Mouse (Mus musculus): ENCODE data around the gene Tjp3. TPM values are rescaled to one million over a fixed set of nuclear protein-coding genes. Genes with fewer than 3 reads are reported as not detected.

Tjp3 gene
- polyA plus RNA-seq, 1 experiment from 2014 or later: 7.3 TPM

DNA sequence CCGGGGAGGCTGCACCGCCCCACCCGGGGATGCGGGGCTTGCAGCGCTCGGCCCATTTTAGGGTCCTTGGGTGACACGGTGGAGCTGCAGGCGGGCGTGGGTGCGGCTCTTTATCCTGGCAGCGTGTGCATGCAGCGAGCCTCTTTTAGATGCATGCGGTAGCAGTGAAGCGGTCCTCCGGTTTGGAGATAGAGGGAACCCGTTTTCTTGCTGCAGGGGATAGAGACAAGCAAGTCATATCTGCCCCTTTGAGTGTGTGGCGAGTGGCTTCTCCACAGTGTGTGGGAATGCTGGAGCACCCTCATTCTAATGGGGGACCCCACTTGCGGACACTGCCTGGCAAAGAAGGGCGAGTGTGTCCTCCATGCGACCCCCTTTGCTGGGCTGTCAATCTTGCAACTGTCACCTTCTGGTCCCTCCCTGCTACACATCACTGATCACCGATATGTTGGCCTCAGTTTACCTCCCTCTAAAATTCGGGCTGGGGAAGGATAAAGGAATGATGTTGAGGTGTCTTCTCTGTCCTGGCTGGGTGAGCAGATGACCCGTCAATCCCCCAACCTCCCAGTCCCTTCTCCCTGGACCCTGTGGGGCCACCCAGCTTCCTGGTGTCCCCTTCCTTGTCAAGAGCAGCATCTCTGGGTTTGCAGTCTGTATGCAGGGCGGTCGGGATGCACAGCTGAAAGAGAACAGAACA is 2.1 kb upstream of the Tjp3 start:
- Histone ChIP-seq H3K27me3 (replicated peaks; ENCODE audit: control insufficient read depth, insufficient read depth, low read length) (no peaks in the 10 kb centered on the region), H3K4me2 (ENCODE audit: low read length) (peak overlapping the region; percentile 98), H3K9ac (replicated peaks; ENCODE audit: low read depth, low read length) (peak overlapping the region; percentile 95), H3K4me1 (replicated peaks; ENCODE audit: control insufficient read depth, insufficient read depth, low read length) (peaks cover 31% of the 10 kb centered on the region), H3K36me3 (ENCODE audit: control insufficient read depth, insufficient read depth) (no peaks in the 10 kb centered on the region), H3K9me3 (ENCODE audit: control insufficient read depth, low read length) (no peaks in the 10 kb centered on the region), H3K27ac (ENCODE audit: low read length) (peak overlapping the region; percentile 92), H3K4me3 (replicated peaks; ENCODE audit: low read length) (peak overlapping the region; percentile 99)
- WGBS: 2% methylated on average over 25 of the region's 25 CpGs
- ATAC-seq: peak; percentile 26

DNA sequence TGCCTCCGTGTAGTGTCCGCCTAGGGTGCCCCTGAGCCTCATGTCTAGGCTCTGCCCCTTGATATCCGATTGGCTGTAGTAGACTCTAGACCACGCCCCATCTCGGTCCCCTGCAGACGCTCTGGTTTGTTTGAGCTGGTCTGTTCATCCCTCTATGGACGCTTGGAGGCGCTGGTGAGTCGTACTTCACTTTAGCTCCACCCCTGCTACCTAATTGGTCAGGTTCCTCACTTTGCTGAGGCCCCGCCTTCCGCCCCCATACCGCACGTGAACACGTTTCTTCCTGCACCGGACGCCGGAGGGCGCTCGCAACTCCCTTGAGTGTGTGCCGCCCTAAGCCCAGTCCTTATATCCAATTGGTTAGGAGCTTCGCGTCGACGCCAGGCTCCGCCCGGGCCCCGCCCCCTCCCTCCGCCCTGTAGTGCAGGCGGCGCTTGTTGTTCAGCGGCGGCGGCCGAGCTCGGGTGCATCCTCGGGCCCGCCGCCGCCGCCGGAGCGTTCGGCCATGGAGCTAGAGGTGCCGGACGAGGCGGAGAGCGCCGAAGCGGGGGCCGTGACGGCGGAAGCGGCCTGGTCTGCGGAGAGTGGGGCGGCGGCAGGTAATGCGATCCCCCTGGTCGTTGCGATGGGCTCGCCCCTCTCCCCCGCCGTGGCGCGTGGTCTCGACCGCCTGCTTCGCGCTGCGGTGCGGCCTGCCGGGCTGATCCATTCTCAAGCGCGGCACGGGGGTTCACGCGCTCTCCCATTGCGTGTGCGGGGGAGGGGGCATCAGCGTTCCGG is 1.4 kb upstream of the Tjp3 start, which contains the start of gene Pip5k1c:
TSS of gene Pip5k1c (plus strand) at position 410 of the 780 bp plus-strand sequence.
- Histone ChIP-seq H3K36me3 (ENCODE audit: control insufficient read depth, insufficient read depth) (no peaks in the 10 kb centered on the region), H3K27me3 (replicated peaks; ENCODE audit: control insufficient read depth, insufficient read depth, low read length) (no peaks in the 10 kb centered on the region), H3K4me3 (replicated peaks; ENCODE audit: low read length) (peak within 1 kb of the TSS; percentile 99), H3K27ac (ENCODE audit: low read length) (peak within 1 kb of the TSS; percentile 92), H3K9ac (replicated peaks; ENCODE audit: low read depth, low read length) (peak within 1 kb of the TSS; percentile 95), H3K4me1 (replicated peaks; ENCODE audit: control insufficient read depth, insufficient read depth, low read length) (peaks cover 31% of the 10 kb centered on the region), H3K4me2 (ENCODE audit: low read length) (peak within 1 kb of the TSS; percentile 98), H3K9me3 (ENCODE audit: control insufficient read depth, low read length) (no peaks in the 10 kb centered on the region)
- under 1% methylated on average over 65 of the region's 80 CpGs for WGBS
- peak; percentile 96 for ATAC-seq

DNA sequence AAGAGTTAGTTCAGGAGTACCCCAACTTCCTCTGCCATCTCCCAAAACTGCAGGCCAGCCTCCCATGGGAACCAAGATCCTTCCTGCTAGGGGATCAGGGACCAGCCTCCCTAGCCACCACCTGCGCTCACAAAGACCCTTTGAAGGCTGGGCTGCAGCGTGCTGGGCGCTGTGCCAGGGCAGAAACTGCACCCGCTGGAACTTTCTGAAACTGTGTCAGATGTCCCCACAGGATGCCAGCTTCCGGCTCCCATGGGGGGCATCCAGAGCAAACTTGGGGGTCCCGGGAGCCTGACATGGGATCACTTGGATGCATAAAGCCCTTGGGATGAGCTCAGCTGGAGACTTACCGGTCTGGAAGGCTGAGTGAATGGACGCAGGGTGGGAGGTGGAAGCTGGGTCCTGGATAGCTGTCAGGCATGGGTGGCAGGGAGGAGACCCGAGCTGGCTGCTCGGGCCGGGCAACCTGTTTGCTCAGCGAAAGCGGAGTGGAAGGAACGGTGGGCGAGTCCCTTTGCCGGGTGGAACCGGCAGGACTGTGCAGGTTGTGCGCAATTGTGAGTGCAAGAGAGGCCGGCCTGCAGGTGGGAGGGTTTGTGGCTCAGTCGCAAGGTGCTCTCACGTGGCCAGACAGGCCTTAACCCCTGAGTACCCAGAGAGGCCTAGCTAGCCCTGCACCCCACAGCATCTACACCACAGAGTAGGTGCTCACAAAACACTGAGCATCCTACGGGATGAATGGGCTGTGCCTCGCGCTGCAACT is 502 bp downstream of the Tjp3 start:
- Histone ChIP-seq H3K9ac (replicated peaks; ENCODE audit: low read depth, low read length) (no peak overlapping the region), H3K9me3 (ENCODE audit: control insufficient read depth, low read length) (no peaks in the 10 kb centered on the region), H3K27ac (ENCODE audit: low read length) (no peak overlapping the region), H3K4me3 (replicated peaks; ENCODE audit: low read length) (no peak overlapping the region), H3K4me1 (replicated peaks; ENCODE audit: control insufficient read depth, insufficient read depth, low read length) (peaks cover 36% of the 10 kb centered on the region), H3K27me3 (replicated peaks; ENCODE audit: control insufficient read depth, insufficient read depth, low read length) (no peaks in the 10 kb centered on the region), H3K4me2 (ENCODE audit: low read length) (no peak overlapping the region), H3K36me3 (ENCODE audit: control insufficient read depth, insufficient read depth) (no peaks in the 10 kb centered on the region)
- no peak for ATAC-seq
- WGBS: 9% methylated on average over 24 of the region's 24 CpGs

DNA sequence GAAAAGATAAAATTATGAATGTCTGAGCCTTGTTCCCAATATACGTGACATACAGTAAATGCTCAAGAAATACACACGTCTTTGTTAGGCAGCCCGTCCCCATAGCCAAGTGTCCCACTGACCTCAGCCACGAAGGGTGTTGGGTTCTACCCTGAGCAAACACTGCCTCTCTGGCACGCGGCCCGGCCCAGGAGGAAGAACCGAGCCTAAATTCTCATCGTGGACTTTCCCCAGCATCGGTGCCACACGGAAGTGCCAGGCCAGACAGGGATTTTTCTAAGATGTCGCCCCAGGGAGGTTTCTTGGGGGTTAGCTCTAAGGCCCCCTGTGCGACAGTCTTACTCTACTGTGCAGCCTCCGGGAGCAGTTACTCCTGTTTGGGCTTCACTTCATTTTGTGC is 1.6 kb downstream of the Tjp3 start:
- Histone ChIP-seq H3K4me3 (replicated peaks; ENCODE audit: low read length) (no peak overlapping the region), H3K4me2 (ENCODE audit: low read length) (no peak overlapping the region), H3K36me3 (ENCODE audit: control insufficient read depth, insufficient read depth) (no peaks in the 10 kb centered on the region), H3K9ac (replicated peaks; ENCODE audit: low read depth, low read length) (no peak overlapping the region), H3K27ac (ENCODE audit: low read length) (no peak overlapping the region), H3K27me3 (replicated peaks; ENCODE audit: control insufficient read depth, insufficient read depth, low read length) (peaks cover under 1% of the 10 kb centered on the region), H3K4me1 (replicated peaks; ENCODE audit: control insufficient read depth, insufficient read depth, low read length) (peaks cover 38% of the 10 kb centered on the region), H3K9me3 (ENCODE audit: control insufficient read depth, low read length) (no peaks in the 10 kb centered on the region)
- no peak for ATAC-seq
- 61% methylated on average over 14 of the region's 14 CpGs for WGBS

DNA sequence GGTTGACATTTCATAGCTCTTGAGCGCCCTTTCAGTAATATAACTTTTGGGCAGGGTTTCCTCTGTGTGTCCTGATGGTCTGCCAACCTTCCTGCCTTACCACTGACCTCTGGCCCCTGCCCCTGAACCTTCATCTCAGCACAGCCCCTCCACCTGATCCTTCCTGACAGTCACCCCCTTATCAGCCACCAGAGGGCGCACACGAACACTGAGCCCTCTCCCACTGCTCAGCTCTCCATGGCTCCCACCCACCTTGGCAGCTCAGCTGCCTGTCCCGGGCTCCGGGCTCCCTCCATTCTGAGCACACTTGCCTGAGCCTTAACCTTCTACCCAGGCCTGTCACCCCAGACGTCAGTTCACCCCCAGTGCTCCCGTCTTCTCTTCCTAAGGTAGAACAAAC is 2.1 kb downstream of the Tjp3 start:
- H3K9me3 ChIP-seq (ENCODE audit: control insufficient read depth, low read length): no peaks in the 10 kb centered on the region
- 3% methylated on average over 7 of the region's 7 CpGs for WGBS
- no peaks in the 10 kb centered on the region for H3K36me3 ChIP-seq (ENCODE audit: control insufficient read depth, insufficient read depth)
- no peak overlapping the region for H3K9ac ChIP-seq (replicated peaks; ENCODE audit: low read depth, low read length)
- peaks cover 34% of the 10 kb centered on the region for H3K4me1 ChIP-seq (replicated peaks; ENCODE audit: control insufficient read depth, insufficient read depth, low read length)
- H3K27ac ChIP-seq (ENCODE audit: low read length): no peak overlapping the region
- H3K27me3 ChIP-seq (replicated peaks; ENCODE audit: control insufficient read depth, insufficient read depth, low read length): peaks cover 6% of the 10 kb centered on the region
- H3K4me3 ChIP-seq (replicated peaks; ENCODE audit: low read length): no peak overlapping the region
- no peak for ATAC-seq
- H3K4me2 ChIP-seq (ENCODE audit: low read length): no peak overlapping the region

DNA sequence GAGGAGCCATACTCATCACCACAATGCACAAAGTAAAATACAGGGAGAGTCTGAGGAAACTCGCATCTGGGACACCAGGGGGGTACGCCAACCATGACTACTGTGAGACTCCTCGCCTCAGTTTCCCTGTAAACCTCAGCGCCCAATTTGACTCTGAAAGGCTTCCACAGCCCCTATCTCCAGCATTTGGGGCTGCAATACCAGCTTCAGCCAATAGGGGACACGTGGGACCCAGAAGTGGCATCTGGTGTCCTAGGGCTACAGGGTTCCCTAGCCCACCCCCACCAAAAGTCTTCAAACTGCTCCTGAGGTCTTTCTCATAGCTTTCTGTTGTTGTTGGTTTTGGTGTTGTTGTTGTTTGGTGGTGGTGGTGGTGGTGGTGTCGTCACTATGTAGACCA is 2.8 kb downstream of the Tjp3 start:
- no peak overlapping the region for H3K4me2 ChIP-seq (ENCODE audit: low read length)
- H3K27ac ChIP-seq (ENCODE audit: low read length): no peak overlapping the region
- WGBS: 39% methylated on average over 6 of the region's 6 CpGs
- no peak overlapping the region for H3K4me3 ChIP-seq (replicated peaks; ENCODE audit: low read length)
- H3K36me3 ChIP-seq (ENCODE audit: control insufficient read depth, insufficient read depth): no peaks in the 10 kb centered on the region
- peaks cover 6% of the 10 kb centered on the region for H3K27me3 ChIP-seq (replicated peaks; ENCODE audit: control insufficient read depth, insufficient read depth, low read length)
- peaks cover 27% of the 10 kb centered on the region for H3K4me1 ChIP-seq (replicated peaks; ENCODE audit: control insufficient read depth, insufficient read depth, low read length)
- no peaks in the 10 kb centered on the region for H3K9me3 ChIP-seq (ENCODE audit: control insufficient read depth, low read length)
- H3K9ac ChIP-seq (replicated peaks; ENCODE audit: low read depth, low read length): no peak overlapping the region
- ATAC-seq: no peak

DNA sequence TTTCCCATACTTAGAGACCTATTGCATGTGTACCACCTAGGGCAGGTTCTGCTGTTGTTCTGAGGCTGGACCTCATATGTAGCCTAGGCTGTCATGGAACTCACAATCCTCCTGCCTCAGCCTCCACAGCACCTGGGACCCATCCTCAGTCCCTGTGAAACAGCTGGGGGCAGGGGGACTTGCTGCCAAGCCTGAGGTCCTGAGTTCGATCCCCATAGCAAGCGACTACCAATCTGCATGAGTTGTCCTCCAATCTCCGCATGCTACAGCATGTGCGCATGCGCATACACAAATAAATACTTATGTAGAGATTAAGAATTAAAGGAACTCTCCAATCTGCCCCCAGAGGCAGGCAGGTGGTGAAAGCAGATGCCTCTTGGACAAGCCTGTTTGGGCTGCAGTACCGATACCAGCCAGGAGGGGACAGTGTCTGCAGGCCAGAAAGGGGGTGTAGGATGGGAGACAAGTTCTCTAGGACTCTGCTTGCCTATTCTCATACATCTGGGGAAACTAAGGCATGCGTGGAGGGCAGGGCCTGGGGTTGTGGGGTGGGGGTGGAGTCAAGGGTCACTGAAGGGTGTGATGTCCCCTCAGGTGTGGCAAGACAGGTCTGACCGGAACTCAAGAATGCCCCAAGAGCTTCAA is 3.7 kb downstream of the Tjp3 start:
- Histone ChIP-seq H3K4me3 (replicated peaks; ENCODE audit: low read length) (no peak overlapping the region), H3K9ac (replicated peaks; ENCODE audit: low read depth, low read length) (no peak overlapping the region), H3K27me3 (replicated peaks; ENCODE audit: control insufficient read depth, insufficient read depth, low read length) (peaks cover 6% of the 10 kb centered on the region), H3K27ac (ENCODE audit: low read length) (no peak overlapping the region), H3K9me3 (ENCODE audit: control insufficient read depth, low read length) (no peaks in the 10 kb centered on the region), H3K36me3 (ENCODE audit: control insufficient read depth, insufficient read depth) (no peaks in the 10 kb centered on the region), H3K4me1 (replicated peaks; ENCODE audit: control insufficient read depth, insufficient read depth, low read length) (peaks cover 27% of the 10 kb centered on the region), H3K4me2 (ENCODE audit: low read length) (no peak overlapping the region)
- ATAC-seq: no peak
- 58% methylated on average over 8 of the region's 8 CpGs for WGBS

GRCm38 (mm10) chr10:81286586-81286985 is 4.8 kb downstream of the Tjp3 start:
- H3K4me2 ChIP-seq (ENCODE audit: low read length): no peak overlapping the region
- no peak overlapping the region for H3K4me3 ChIP-seq (replicated peaks; ENCODE audit: low read length)
- H3K4me1 ChIP-seq (replicated peaks; ENCODE audit: control insufficient read depth, insufficient read depth, low read length): peaks cover 27% of the 10 kb centered on the region
- no peak for ATAC-seq
- H3K9ac ChIP-seq (replicated peaks; ENCODE audit: low read depth, low read length): no peak overlapping the region
- no peaks in the 10 kb centered on the region for H3K36me3 ChIP-seq (ENCODE audit: control insufficient read depth, insufficient read depth)
- 49% methylated on average over 6 of the region's 6 CpGs for WGBS
- H3K9me3 ChIP-seq (ENCODE audit: control insufficient read depth, low read length): no peaks in the 10 kb centered on the region
- peaks cover 6% of the 10 kb centered on the region for H3K27me3 ChIP-seq (replicated peaks; ENCODE audit: control insufficient read depth, insufficient read depth, low read length)
- no peak overlapping the region for H3K27ac ChIP-seq (ENCODE audit: low read length)

Data from forebrain, embryonic 16.5 days (tissue).